Mouse (Mus musculus) limb, embryonic 14.5 days (tissue): ENCODE measurements around the gene Arl3. TPM values are rescaled to one million over a fixed set of nuclear protein-coding genes. Genes with fewer than 3 reads are reported as not detected.

ENCODE experiments used
- ATAC-seq: fragments of 200-750 bp; cut with Nextera tagmentation; 2 replicates; pipeline ENCODE4 v1.8.0; 2017; ENCODE audit warnings: low read depth, moderate number of reproducible peaks, moderate TSS enrichment; ENCODE audit not compliant: low FRiP score
- DNase-seq: peaks from one replicate; pipeline ENCODE4 v3.0.0-alpha.2; 2015; ENCODE audit warnings: low spot score
- H3K27ac ChIP-seq: fragments of 300-500 bp; sonication (generic); replicated peaks from 2 replicates; pipeline ENCODE4 v1.5.1; 2014; ENCODE audit warnings: low read depth, mild to moderate bottlenecking, low read length, moderate library complexity, mixed read lengths
- H3K27me3 ChIP-seq: fragments of 300-500 bp; sonication (generic); 2 replicates; pipeline ENCODE4 v1.6.1; 2014; ENCODE audit warnings: low read length, mixed read lengths; ENCODE audit not compliant: control insufficient read depth, insufficient read depth
- H3K36me3 ChIP-seq: fragments of 300-500 bp; sonication (generic); 2 replicates; pipeline ENCODE4 v1.6.1; 2014; ENCODE audit warnings: mild to moderate bottlenecking, low read length, moderate library complexity, mixed read lengths; ENCODE audit not compliant: control insufficient read depth, insufficient read depth
- H3K4me1 ChIP-seq: fragments of 300-500 bp; sonication (generic); 2 replicates; pipeline ENCODE4 v1.6.1; 2014; ENCODE audit warnings: antibody characterized with exemption, low read length, mixed read lengths; ENCODE audit not compliant: control insufficient read depth, insufficient read depth
- H3K4me2 ChIP-seq: fragments of 300-500 bp; sonication (generic); replicated peaks from 2 replicates; pipeline ENCODE4 v1.6.1; 2014; ENCODE audit warnings: low read depth, mild to moderate bottlenecking, low read length, moderate library complexity; ENCODE audit not compliant: severe bottlenecking
- H3K4me3 ChIP-seq: fragments of 300-500 bp; sonication (generic); replicated peaks from 2 replicates; pipeline ENCODE4 v1.5.1; 2014; ENCODE audit warnings: low read length
- H3K9ac ChIP-seq: fragments of 300-500 bp; sonication (generic); 2 replicates; pipeline ENCODE4 v1.6.1; 2014; ENCODE audit warnings: mild to moderate bottlenecking, low read depth, low read length, moderate library complexity; ENCODE audit not compliant: severe bottlenecking
- H3K9me3 ChIP-seq: fragments of 300-500 bp; sonication (generic); 2 replicates; pipeline ENCODE4 v1.6.1; 2016; ENCODE audit warnings: low read length; ENCODE audit not compliant: control insufficient read depth
- POLR2A ChIP-seq: fragments of 200-500 bp; IDR thresholded peaks from 2 replicates; pipeline ENCODE4 v1.8.0; 2012; ENCODE audit warnings: inconsistent platforms, mild to moderate bottlenecking, moderate library complexity, borderline replicate concordance; ENCODE audit not compliant: insufficient read depth, insufficient read length; ENCODE audit errors: extremely low read depth
- WGBS: fragments of 180-500 bp; shearing (Covaris S2); extraction: QIAGEN DNeasy Blood & Tissue Kit; methylation state at CpG from one replicate; pipeline ENCODE4 v1.1.7; 2014; 5-methylcytosine and 5-hydroxymethylcytosine counted together
- polyA plus RNA-seq, 2 experiments: library from polyadenylated mRNA; depleted of rRNA in 1 of 2; stranded (reverse) in 1 of 2; unstranded in 1 of 2; fragments of >200 nt; fragmentation: Nextera tagmentation in 1 of 2; extraction: Ambion mirVana in 1 of 2; gene quantifications; 2 replicates each; pipeline versions ENCODE4 v1.2.1 to v1.2.3; 2012 to 2014

The Arl3 gene
- polyA plus RNA-seq, 2 experiments, result 87.2 to 120 TPM

DNA sequence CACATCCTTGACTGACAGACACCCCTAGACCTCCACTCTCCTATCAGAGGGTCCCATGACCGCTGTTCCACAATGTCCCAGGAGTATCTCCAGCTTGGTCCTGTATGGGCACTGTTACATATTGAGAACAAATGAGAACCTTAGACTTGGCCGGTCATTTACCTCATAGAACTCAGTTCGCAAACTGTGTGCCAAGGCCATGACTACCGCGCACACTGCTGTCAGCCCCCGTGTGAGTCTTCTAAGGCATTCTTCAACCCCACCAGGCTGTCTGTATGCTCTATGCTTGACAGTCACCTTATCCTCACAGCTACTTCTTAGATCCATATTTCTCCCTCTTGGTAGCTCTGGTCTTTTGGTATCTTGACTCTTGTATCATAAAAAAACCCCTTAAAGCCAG is 46.5 kb upstream of the Arl3 start:
- peaks cover 36% of the 10 kb centered on the region for H3K4me1 ChIP-seq
- WGBS, result 93% methylated on average over 6 of the region's 6 CpGs

DNA sequence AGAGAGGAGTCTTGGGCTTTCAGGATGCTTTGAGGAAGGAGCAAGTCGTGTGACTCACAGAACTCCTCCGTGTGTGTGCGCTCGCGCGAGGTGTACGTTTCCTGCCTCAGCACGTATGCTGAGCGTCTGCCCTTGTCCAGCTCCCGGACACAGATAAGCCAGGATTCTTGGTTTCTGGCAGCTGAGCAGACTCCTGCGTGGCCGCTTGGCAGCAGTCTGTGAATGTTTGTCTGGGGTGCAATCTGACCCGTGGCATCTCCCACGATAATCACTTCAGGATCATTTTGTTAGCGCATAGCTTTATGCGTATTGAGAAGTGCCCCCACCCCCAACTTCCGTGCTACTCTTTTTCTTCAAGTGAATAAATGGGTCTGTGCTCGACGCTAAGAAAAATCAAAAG is 46.0 kb upstream of the Arl3 start:
- WGBS, result 81% methylated on average over 19 of the region's 19 CpGs
- DNase-seq, result no peak

More for the DNA sequence above, 46.5 kb upstream of the Arl3 start:
- H3K9ac ChIP-seq, result no peak overlapping the region
- no peaks in the 10 kb centered on the region for H3K9me3 ChIP-seq
- peaks cover 4% of the 10 kb centered on the region; the same call in 1 of the 2 replicates for H3K36me3 ChIP-seq
- DNase-seq, result no peak
- no peak overlapping the region for H3K4me2 ChIP-seq
- H3K4me3 ChIP-seq, result no peak overlapping the region
- ATAC-seq, result no peak
- no peak for TF ChIP-seq POLR2A
- no peak overlapping the region for H3K27ac ChIP-seq
- H3K27me3 ChIP-seq, result no peaks in the 10 kb centered on the region

GRCm38 (mm10) chr19:46618322-46618721 is 45.3 kb upstream of the Arl3 start:
- Histone ChIP-seq H3K4me2 (no peak overlapping the region), H3K27me3 (no peaks in the 10 kb centered on the region), H3K4me1 (peaks cover 24% of the 10 kb centered on the region), H3K9ac (no peak overlapping the region), H3K36me3 (peaks cover 5% of the 10 kb centered on the region), H3K4me3 (no peak overlapping the region), H3K9me3 (no peaks in the 10 kb centered on the region), H3K27ac (no peak overlapping the region)
- DNase-seq, result no peak
- WGBS, result 82% methylated on average over 9 of the region's 9 CpGs
- ATAC-seq, result no peak
- no peak for TF ChIP-seq POLR2A

More for the DNA sequence above, 46.0 kb upstream of the Arl3 start:
- TF ChIP-seq POLR2A, result no peak
- no peak overlapping the region for H3K27ac ChIP-seq
- H3K9ac ChIP-seq, result no peak overlapping the region
- peaks cover 31% of the 10 kb centered on the region for H3K4me1 ChIP-seq
- no peak overlapping the region for H3K4me3 ChIP-seq
- no peaks in the 10 kb centered on the region for H3K27me3 ChIP-seq
- H3K36me3 ChIP-seq, result peaks cover 4% of the 10 kb centered on the region
- H3K9me3 ChIP-seq, result no peaks in the 10 kb centered on the region
- no peak for ATAC-seq
- no peak overlapping the region for H3K4me2 ChIP-seq

- no peak for TF ChIP-seq POLR2A
- 90% methylated on average over 8 of the region's 8 CpGs for WGBS
- ATAC-seq, result no peak
- no peak overlapping the region for H3K4me2 ChIP-seq
- H3K36me3 ChIP-seq, result peaks cover 11% of the 10 kb centered on the region
- H3K27me3 ChIP-seq, result no peaks in the 10 kb centered on the region
- no peaks in the 10 kb centered on the region for H3K9me3 ChIP-seq
- no peak overlapping the region for H3K27ac ChIP-seq
- H3K9ac ChIP-seq, result no peak overlapping the region
- H3K4me3 ChIP-seq, result no peak overlapping the region
- H3K4me1 ChIP-seq, result peaks cover 16% of the 10 kb centered on the region
- no peak for DNase-seq
Observed at GRCm38 (mm10) chr19:46617361-46617760, 44.4 kb upstream of the Arl3 start.

GRCm38 (mm10) chr19:46616378-46616777 is 43.4 kb upstream of the Arl3 start:
- no peak overlapping the region for H3K4me3 ChIP-seq
- DNase-seq, result no peak
- TF ChIP-seq POLR2A, result no peak
- no peaks in the 10 kb centered on the region for H3K9me3 ChIP-seq
- H3K9ac ChIP-seq, result no peak overlapping the region
- WGBS, result 70% methylated on average over 11 of the region's 11 CpGs
- peaks cover 12% of the 10 kb centered on the region for H3K36me3 ChIP-seq
- no peak for ATAC-seq
- no peak overlapping the region for H3K27ac ChIP-seq
- no peaks in the 10 kb centered on the region for H3K27me3 ChIP-seq
- H3K4me2 ChIP-seq, result no peak overlapping the region
- peaks cover 6% of the 10 kb centered on the region for H3K4me1 ChIP-seq

- no peak for TF ChIP-seq POLR2A
- DNase-seq, result no peak
- Histone ChIP-seq H3K4me1 (no peaks in the 10 kb centered on the region; the same call in 1 of the 2 replicates), H3K4me3 (no peak overlapping the region), H3K9ac (no peak overlapping the region), H3K27ac (no peak overlapping the region), H3K4me2 (no peak overlapping the region), H3K27me3 (no peaks in the 10 kb centered on the region), H3K9me3 (no peaks in the 10 kb centered on the region), H3K36me3 (peaks cover 47% of the 10 kb centered on the region)
- WGBS, result 92% methylated on average over 7 of the region's 7 CpGs
- ATAC-seq, result no peak
Observed at GRCm38 (mm10) chr19:46608158-46608557, 35.2 kb upstream of the Arl3 start.
